Mouse (Mus musculus) MEL-GATA-1-ER (cell line): ENCODE results near the gene Prss58.

Experiments
- DNase-seq: peaks from one replicate; pipeline ENCODE4 v3.0.0-alpha.2; 2012; ENCODE audit warnings: low read depth; ENCODE audit errors: extremely low read depth

Gene Prss58

GRCm38 (mm10) chr6:40900287-40900686 is at the start of gene Prss58:
TSS of gene Prss58 (minus strand) at chr6:40900387.
- no peak for DNase-seq

GRCm38 (mm10) chr6:40940457-40940856 is 40.3 kb upstream of the Prss58 start, which contains the start of gene 1700074P13Rik:
TSS of gene 1700074P13Rik (minus strand) at chr6:40940557.
- no peak for DNase-seq

- DNase-seq, result no peak
These were observed 19.8 kb upstream of the Prss58 start for GRCm38 (mm10) chr6:40919954-40920353.

GRCm38 (mm10) chr6:40894716-40895115 is 5.5 kb downstream of the Prss58 start:
- no peak for DNase-seq

- DNase-seq, result no peak
These were observed 6.6 kb downstream of the Prss58 start for GRCm38 (mm10) chr6:40893577-40893976.

GRCm38 (mm10) chr6:40891754-40892153 is 8.4 kb downstream of the Prss58 start:
- no peak for DNase-seq

- DNase-seq, result peak; percentile 19
These were observed 9.2 kb downstream of the Prss58 start for GRCm38 (mm10) chr6:40890973-40891372.

- DNase-seq, result no peak
These were observed 12.8 kb downstream of the Prss58 start, which contains the start of gene Moxd2 for GRCm38 (mm10) chr6:40887394-40887793. TSS of gene Moxd2 (minus strand) at chr6:40887494.

GRCm38 (mm10) chr6:40845283-40845682 is 54.9 kb downstream of the Prss58 start:
- no peak for DNase-seq
